Mouse (Mus musculus) bone marrow macrophage, adult 2 months (primary cell): ENCODE data around the gene Polh.

Experiments used
- CTCF ChIP-seq: IDR thresholded peaks from 2 replicates; pipeline ENCODE4 v1.5.1; 2012; ENCODE audit warnings: low read depth, mild to moderate bottlenecking, low read length, moderate library complexity
- POLR2A ChIP-seq: IDR thresholded peaks from 2 replicates; pipeline ENCODE4 v1.6.1; 2012; ENCODE audit warnings: mild to moderate bottlenecking, low read depth, low read length, borderline replicate concordance

DNA sequence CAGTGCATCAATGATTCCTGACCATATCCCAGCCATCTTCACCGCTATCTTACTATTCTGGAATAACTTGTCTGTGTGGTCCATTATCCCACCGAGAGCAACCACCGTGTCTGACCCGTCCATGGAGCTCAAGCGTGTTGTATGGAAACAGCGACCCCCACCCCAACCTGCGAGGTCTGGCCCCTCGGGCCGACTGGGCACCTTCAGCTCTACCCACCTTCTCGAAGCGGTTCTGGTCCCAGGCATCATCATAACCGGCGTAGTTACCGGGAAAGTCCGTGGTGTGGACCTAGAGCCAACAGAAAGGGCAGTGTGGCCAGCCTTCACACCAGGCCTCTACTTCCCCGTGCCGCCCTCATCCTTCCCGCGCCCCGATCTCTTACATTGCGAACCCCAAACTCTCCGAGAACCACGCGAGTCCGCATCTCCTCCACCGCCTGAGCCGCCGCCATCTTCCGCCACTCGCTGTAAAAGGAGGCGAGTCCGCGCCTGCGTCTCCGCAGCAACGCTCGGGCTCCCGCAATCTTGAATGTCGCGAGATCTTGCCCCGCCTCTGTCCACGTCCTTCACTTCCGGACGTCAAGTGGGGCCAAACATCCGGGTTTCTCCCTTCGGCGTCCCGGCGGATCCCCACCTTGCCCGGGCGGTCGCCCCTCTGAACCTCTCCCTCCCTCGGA, 45.2 kb upstream of the Polh start, which contains the start of the genes Polr1c and Yipf3:
- TF ChIP-seq POLR2A, result no peak; the same call in 1 of the 2 replicates
- TF ChIP-seq CTCF, result no peak
